Mouse (Mus musculus) inflammation-experienced regulatory T-cells, adult 6 months (primary cell): ENCODE measurements around the gene Gm10251. TPM values are rescaled to one million over a fixed set of nuclear protein-coding genes. Genes with fewer than 3 reads are reported as not detected.
"Not testable (repeated sequence)": the region's sequence is repeated elsewhere in the genome, so short reads cannot be mapped to it uniquely, and the experiment has no call there.

Source experiments
- ATAC-seq: one replicate; pipeline ENCODE4 v1.8.0; 2017
- polyA plus RNA-seq, 3 experiments: library from polyadenylated mRNA; unstranded; fragments of 100-300 nt; shearing (Covaris generic); gene quantifications; one replicate each; pipeline ENCODE4 v1.2.1; 2017

Gene Gm10251
- polyA plus RNA-seq, result not detected

DNA sequence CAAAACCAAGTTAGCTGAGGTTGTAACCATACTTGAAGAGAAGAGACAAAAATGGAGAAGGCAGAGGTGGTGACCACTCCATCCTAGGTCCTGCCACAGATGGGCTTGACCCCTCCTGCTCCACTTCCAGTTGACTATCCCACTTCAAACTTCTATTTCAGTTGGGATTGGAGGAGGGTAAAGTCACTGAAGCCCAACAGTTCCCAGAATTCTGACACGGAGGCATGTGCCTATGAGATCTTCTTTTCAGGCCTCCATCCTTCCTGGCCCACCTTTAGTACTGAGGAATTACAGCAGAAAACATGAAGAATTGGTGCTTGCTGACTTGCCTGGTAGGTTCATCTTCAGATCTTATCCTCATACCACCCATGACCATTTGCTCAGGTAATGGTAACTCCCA, at the start of gene Gm10251:
TSS of gene Gm10251 (minus strand) at position 101 of the 400 bp plus-strand sequence.
- not testable (repeated sequence) for ATAC-seq

DNA sequence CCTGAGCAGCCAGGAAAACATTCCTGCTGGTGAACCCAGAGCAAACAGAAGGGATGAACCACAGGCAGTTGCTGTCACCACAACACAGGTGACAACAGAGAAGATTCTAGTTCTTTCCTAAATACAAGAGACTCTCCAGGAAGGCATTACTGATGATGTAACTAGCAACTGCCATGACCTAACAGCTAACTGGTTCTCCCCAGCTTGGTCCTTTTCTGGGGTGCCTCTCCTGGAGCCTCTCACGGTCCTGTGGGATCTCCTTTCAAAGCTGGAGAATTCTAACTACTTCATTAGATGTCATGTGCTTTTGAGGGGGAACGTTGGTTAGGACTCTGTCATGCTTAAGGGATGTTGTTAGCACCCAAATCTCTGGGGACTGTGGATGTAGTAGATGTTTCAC, 36.2 kb upstream of the Gm10251 start, which contains the start of gene Gm8050:
TSS of gene Gm8050 (minus strand) at position 101 of the 400 bp plus-strand sequence.
- not testable (repeated sequence) for ATAC-seq

DNA sequence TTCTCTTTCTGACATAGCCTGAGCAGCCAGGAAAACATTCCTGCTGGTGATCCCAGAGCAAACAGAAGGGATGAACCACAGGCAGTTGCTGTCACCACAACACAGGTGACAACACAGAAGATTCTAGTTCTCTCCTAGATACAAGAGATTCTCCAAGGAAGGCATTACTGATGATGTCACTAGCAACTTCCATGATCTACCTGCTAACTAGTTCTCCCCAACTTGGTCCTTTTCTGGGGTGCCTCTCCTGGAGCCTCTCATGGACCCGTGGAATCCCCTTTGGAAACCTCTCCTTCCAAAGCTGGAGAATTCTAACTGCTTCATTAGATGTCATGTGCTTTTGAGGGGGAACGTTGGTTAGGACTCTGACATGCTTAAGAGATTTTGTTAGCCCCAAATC, 61.7 kb downstream of the Gm10251 start, which contains the start of gene Gm3460:
TSS of gene Gm3460 (minus strand) at position 101 of the 400 bp plus-strand sequence.
- not testable (repeated sequence) for ATAC-seq

DNA sequence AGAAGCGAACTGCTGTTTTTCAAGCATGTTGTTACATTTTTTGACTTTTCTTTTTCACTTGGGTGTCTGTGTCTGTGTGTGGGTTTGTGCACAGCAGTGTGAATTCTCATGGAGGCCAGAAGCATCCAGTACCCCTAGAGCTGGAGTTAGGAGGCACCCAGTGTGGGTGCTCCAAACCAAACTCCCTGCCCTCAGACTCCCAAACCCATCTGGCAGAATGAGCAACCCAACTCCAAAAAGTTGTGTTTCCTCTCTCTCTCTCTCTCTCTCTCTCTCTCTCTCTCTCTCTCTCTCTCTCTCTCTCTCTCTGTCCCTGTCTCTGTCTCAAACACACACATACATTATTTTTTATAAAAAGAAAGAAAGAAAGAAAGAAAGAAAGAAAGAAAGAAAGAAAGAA, 77.5 kb downstream of the Gm10251 start:
- not testable (repeated sequence) for ATAC-seq

DNA sequence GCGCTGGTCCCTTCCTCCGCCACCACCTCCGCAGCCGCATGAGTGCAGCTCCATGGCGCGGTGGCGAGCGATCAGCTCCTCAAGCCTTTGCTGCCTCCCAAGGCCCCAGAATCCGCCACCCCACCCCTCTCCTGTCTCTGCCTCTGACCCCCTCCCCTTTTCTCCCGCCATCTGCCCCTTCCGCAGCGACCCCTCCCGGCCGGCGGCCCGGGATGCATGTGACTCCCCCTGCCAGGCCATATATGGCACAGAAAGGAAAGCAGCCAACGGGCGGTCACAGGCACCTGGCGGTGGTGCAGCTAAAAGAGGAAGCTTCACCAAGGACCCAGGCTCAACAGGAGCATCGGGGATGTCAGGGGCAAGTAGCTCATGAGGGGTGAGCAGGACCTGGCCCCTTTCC, 79.0 kb downstream of the Gm10251 start:
- ATAC-seq, result not testable (repeated sequence)

DNA sequence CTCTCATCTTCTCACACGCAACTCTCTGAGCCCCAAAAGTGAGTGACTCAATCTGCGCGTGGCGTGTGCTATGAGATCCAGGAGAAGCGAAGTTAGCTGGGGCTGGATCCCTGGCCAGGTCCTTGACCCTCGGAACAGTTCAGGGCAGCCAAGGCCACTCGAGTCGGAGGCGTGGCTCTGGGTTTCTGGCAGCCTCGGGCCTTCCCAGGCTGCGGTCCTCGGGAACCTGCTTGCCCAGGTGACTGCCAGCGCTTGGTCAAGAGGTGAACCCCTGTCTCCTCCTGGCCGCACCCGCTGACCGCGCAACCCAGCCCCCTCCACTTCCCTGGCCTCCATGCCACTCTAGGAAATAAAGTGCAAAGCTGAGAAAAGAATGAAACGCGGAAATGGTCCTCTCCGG, 79.4 kb downstream of the Gm10251 start:
- not testable (repeated sequence) for ATAC-seq

DNA sequence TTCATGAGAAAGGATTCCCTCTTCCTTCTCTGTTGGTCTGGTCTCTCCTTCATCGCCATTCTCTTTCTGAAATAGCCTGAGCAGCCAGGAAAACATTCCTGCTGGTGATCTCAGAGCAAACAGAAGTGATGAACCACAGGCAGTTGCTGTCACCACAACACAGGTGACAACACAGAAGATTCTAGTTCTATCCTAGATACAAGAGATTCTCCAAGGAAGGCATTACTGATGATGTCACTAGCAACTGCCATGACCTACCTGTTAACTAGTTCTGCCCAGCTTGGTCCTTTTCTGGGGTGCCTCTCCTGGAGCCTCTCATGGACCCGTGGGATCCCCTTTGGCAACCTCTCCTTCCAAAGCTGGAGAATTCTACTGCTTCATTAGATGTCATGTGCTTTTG, 93.5 kb downstream of the Gm10251 start, which contains the start of gene Gm3629:
TSS of gene Gm3629 (minus strand) at position 101 of the 400 bp plus-strand sequence.
- ATAC-seq, result not testable (repeated sequence)

Other genes starting within 250 kb of the Gm10251 start
- gene Gm3594, start 239.6 kb downstream of the Gm10251 start, polyA plus RNA-seq, result not detected
- under 1 TPM in 1 of 3 experiments, not detected in 2; 0.36 TPM for gene Gm8356, start 146.9 kb downstream of the Gm10251 start, polyA plus RNA-seq
- gene Gm3629, start 93.6 kb downstream of the Gm10251 start, polyA plus RNA-seq, result 1 to 10 TPM in 1 of 3 experiments, under 1 TPM in 1, not detected in 1; 0.86 to 2.5 TPM
- gene Gm3460, start 61.8 kb downstream of the Gm10251 start, polyA plus RNA-seq, result not detected
- gene Gm8050, start 36.1 kb upstream of the Gm10251 start, polyA plus RNA-seq, result under 1 TPM in 1 of 3 experiments, not detected in 2; 0.41 TPM
- gene Gm3636, start 58.2 kb upstream of the Gm10251 start, polyA plus RNA-seq, result 10 to 100 TPM in 2 of 3 experiments, 1 to 10 TPM in 1; 7.7 to 31.5 (median 18.7) TPM
- under 1 TPM in 2 of 3 experiments, not detected in 1; 0.36 to 0.55 TPM for gene Gm8362, start 90.2 kb upstream of the Gm10251 start, polyA plus RNA-seq
- gene Gm3642, start 156.1 kb upstream of the Gm10251 start, polyA plus RNA-seq, result not detected
- gene Gm3667, start 205.8 kb upstream of the Gm10251 start, polyA plus RNA-seq, result 10 to 100 TPM in 2 of 3 experiments, 1 to 10 TPM in 1; 2.6 to 24.3 (median 12.6) TPM